Mouse (Mus musculus): Measurements from ENCODE around the gene Grid1.

GRCm38 (mm10) chr14:35154364-35154763 lies 334.5 kb downstream of the Grid1 start:
- TF ChIP-seq POLR2A (IDR thresholded peaks at IDR 0.05; ENCODE audit: low read depth, low read length): no peak
- TF ChIP-seq CTCF (conservative IDR thresholded peaks at IDR 0.05; ENCODE audit: insufficient read depth, insufficient read length, low read depth, low read length): no peak

Measured in kidney, adult 2 months (tissue).